Mouse (Mus musculus): ENCODE results near the gene AU040320. TPM values are rescaled to one million over a fixed set of nuclear protein-coding genes. Genes with fewer than 3 reads are reported as not detected.
A peak's percentile ranks its signal among the peaks of the same experiment; 100 is the strongest.

Gene AU040320
- total RNA-seq, 2 experiments from 2014 or later: 68.7 to 72.4 TPM

GRCm38 (mm10) chr4:126779826-126780775, 26.8 kb downstream of the AU040320 start:
- Histone ChIP-seq H3K27ac (peak overlapping the region; percentile 80), H3K4me3 (peak overlapping the region; percentile 5; the same call in 1 of the 2 replicates)
- no peak; the same call in none of the 2 replicates for TF ChIP-seq CTCF (conservative IDR thresholded peaks at IDR 0.05)
- DNase-seq (ENCODE audit: low spot score in 2 of 2): no peak

GRCm38 (mm10) chr4:126781871-126782270, 28.5 kb downstream of the AU040320 start:
- DNase-seq (ENCODE audit: low spot score in 2 of 2): no peak
- Histone ChIP-seq H3K4me3 (no peak overlapping the region), H3K27ac (peak overlapping the region; percentile 77)
- TF ChIP-seq CTCF (conservative IDR thresholded peaks at IDR 0.05): no peak

- H3K27ac ChIP-seq: peak overlapping the region; percentile 77
- no peak for TF ChIP-seq CTCF (conservative IDR thresholded peaks at IDR 0.05)
- no peak for DNase-seq (ENCODE audit: low spot score in 2 of 2)
- no peak overlapping the region for H3K4me3 ChIP-seq
Observed at GRCm38 (mm10) chr4:126782512-126782911, 29.2 kb downstream of the AU040320 start.

GRCm38 (mm10) chr4:126782996-126783395, 29.7 kb downstream of the AU040320 start:
- no peak overlapping the region for H3K4me3 ChIP-seq
- peak; percentile 51 to 66 for DNase-seq (ENCODE audit: low spot score in 2 of 2)
- H3K27ac ChIP-seq: peak overlapping the region; percentile 77
- TF ChIP-seq CTCF (conservative IDR thresholded peaks at IDR 0.05): no peak

- peak in 1 of 2 experiments; percentile 27 for DNase-seq (ENCODE audit: low spot score in 2 of 2)
- Histone ChIP-seq H3K4me3 (no peak overlapping the region), H3K27ac (peak overlapping the region; percentile 83)
- TF ChIP-seq CTCF (conservative IDR thresholded peaks at IDR 0.05): no peak
Observed at GRCm38 (mm10) chr4:126792341-126793102, 39.2 kb downstream of the AU040320 start.

GRCm38 (mm10) chr4:126802174-126802573, 48.8 kb downstream of the AU040320 start:
- Histone ChIP-seq H3K27ac (no peak overlapping the region; the same call in 1 of the 2 replicates), H3K4me3 (no peak overlapping the region)
- TF ChIP-seq CTCF (conservative IDR thresholded peaks at IDR 0.05): no peak
- DNase-seq (ENCODE audit: low spot score in 2 of 2): no peak

- TF ChIP-seq CTCF (conservative IDR thresholded peaks at IDR 0.05): no peak
- Histone ChIP-seq H3K27ac (peak overlapping the region; percentile 78), H3K4me3 (no peak overlapping the region)
- peak in 1 of 2 experiments; percentile 37 for DNase-seq (ENCODE audit: low spot score in 2 of 2)
Observed at GRCm38 (mm10) chr4:126803268-126803873, 50.0 kb downstream of the AU040320 start.

- TF ChIP-seq CTCF (conservative IDR thresholded peaks at IDR 0.05): no peak
- no peak overlapping the region for H3K27ac ChIP-seq
- DNase-seq (ENCODE audit: low spot score in 2 of 2): no peak
- H3K4me3 ChIP-seq: no peak overlapping the region
Observed at GRCm38 (mm10) chr4:126805741-126806140, 52.4 kb downstream of the AU040320 start.

- Histone ChIP-seq H3K4me3 (no peak overlapping the region), H3K27ac (no peak overlapping the region)
Observed at GRCm38 (mm10) chr4:126806692-126807427, 53.5 kb downstream of the AU040320 start.

GRCm38 (mm10) chr4:126810566-126810965, 57.2 kb downstream of the AU040320 start:
- Histone ChIP-seq H3K4me3 (no peak overlapping the region), H3K27ac (no peak overlapping the region)
- DNase-seq (ENCODE audit: low spot score in 2 of 2): no peak
- TF ChIP-seq CTCF (conservative IDR thresholded peaks at IDR 0.05): no peak

More at GRCm38 (mm10) chr4:126806692-126807427, 53.5 kb downstream of the AU040320 start:
- TF ChIP-seq CTCF (conservative IDR thresholded peaks at IDR 0.05): no peak
- no peak for DNase-seq (ENCODE audit: low spot score in 2 of 2)

GRCm38 (mm10) chr4:126813212-126813611, 59.9 kb downstream of the AU040320 start:
- TF ChIP-seq CTCF (conservative IDR thresholded peaks at IDR 0.05): no peak
- no peak for DNase-seq (ENCODE audit: low spot score in 2 of 2)
- Histone ChIP-seq H3K27ac (no peak overlapping the region), H3K4me3 (no peak overlapping the region)

- Histone ChIP-seq H3K4me3 (no peak overlapping the region), H3K27ac (peak overlapping the region; percentile 65)
- DNase-seq (ENCODE audit: low spot score in 2 of 2): no peak
- TF ChIP-seq CTCF (conservative IDR thresholded peaks at IDR 0.05): no peak
Observed at GRCm38 (mm10) chr4:126814854-126815253, 61.5 kb downstream of the AU040320 start.
